ENCODE assay signal across 10 mouse cellular contexts in the genomic region with DNA sequence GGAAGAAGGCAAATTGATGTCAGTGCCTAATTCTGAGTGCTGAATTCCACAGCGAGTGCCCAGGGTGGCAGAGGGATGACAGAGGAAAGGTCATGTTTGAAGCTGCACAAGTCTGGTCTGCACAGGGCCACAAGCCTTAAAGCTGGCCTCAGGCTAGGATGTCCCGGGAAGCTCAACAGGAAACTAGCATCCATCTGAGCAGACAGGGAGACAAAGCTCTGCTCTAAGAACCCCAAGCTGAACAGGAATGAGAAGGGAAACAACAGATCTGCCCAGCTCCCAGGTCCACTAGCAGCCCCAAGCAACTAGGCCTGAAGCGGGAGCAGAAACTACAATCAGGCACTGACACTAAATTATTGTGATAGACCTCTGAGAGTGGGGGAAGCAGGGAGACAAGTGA. TPM values are rescaled to one million over a fixed set of nuclear protein-coding genes. Genes with fewer than 3 reads are reported as not detected.
DNase-seq lines count a peak whose midpoint lies in the region; ATAC-seq and TF ChIP-seq lines count a peak whose summit lies in the region.
"Had no signal": no experiment of that assay in that cellular context is flagged by ENCODE, and none has a peak within 500 bp of the region (broad histone marks: within the 10 kb centered on the region; RNA-seq: fewer than 3 reads in every experiment).

No protein-coding gene starts in this region.

- DNase-seq in heart, adult 8-10 months (ENCODE audit: low spot score) = no peak
- DNase-seq in embryo, embryonic 11 days = peak; percentile 22
- peak; percentile 25 for DNase-seq in hindbrain, embryonic 10.5 days (ENCODE audit: low spot score)
- DNase-seq in thymus, adult 2 months = no peak
- DNase-seq in kidney, postnatal 10 days = no peak
- no peak for DNase-seq in urinary bladder, adult 2 months (ENCODE audit: low spot score)
- DNase-seq: cerebellum, adult 9-10 months; right cerebral cortex, postnatal 25 days had no signal

- peaks cover 12% of the 10 kb centered on the region for H3K4me1 ChIP-seq in heart, embryonic 11.5 days (ENCODE audit: control insufficient read depth, insufficient read depth, low read length)
- H3K4me1 ChIP-seq in hindbrain, embryonic 10.5 days (replicated peaks) = peaks cover 42% of the 10 kb centered on the region
- H3K4me1 ChIP-seq in midbrain, embryonic 15.5 days = peaks cover 46% of the 10 kb centered on the region
- H3K4me1 ChIP-seq in thymus, adult 2 months (replicated peaks; ENCODE audit: control insufficient read depth, insufficient read depth, low read length) = peaks cover 5% of the 10 kb centered on the region

- ATAC-seq in heart, embryonic 11.5 days (replicated peaks; ENCODE audit: insufficient number of reproducible peaks, low FRiP score, low TSS enrichment) = no peak
- ATAC-seq in midbrain, embryonic 15.5 days (replicated peaks) = no peak

- no peak for TF ChIP-seq CTCF in thymus, adult 2 months (IDR thresholded peaks at IDR 0.05; ENCODE audit: borderline replicate concordance, control insufficient read depth, extremely low read depth, insufficient read depth, low read length, poor library complexity)

- WGBS in heart, embryonic 11.5 days (ENCODE audit: insufficient replicate concordance) = 27% methylated on average over 3 of the region's 3 CpGs
- 49% methylated on average over 3 of the region's 3 CpGs for WGBS in hindbrain, embryonic 10.5 days
- WGBS in midbrain, embryonic 15.5 days = 44% methylated on average over 3 of the region's 3 CpGs
- WGBS in thymus, adult 2 months = 98% methylated on average over 3 of the region's 3 CpGs

- H3K4me2 ChIP-seq in heart, embryonic 11.5 days = peak overlapping the region; percentile 72
- H3K4me2 ChIP-seq in midbrain, embryonic 15.5 days = peak overlapping the region; percentile 99

- TF ChIP-seq POLR2A in thymus, adult 2 months (IDR thresholded peaks at IDR 0.05; ENCODE audit: control insufficient read depth, extremely low read depth, insufficient read depth, low read length, poor library complexity) = no peak

- H3K27ac ChIP-seq in heart, embryonic 11.5 days (ENCODE audit: low read depth, low read length) = peak overlapping the region; percentile 86
- H3K27ac ChIP-seq in hindbrain, embryonic 10.5 days = peak overlapping the region; percentile 95; the same call in 1 of the 2 replicates
- H3K27ac ChIP-seq in midbrain, embryonic 15.5 days = 0 out of 2 replicates have a peak overlapping the region, but pooled peaks have one; percentile 77
- H3K27ac ChIP-seq in thymus, adult 2 months (ENCODE audit: control insufficient read depth, insufficient read depth, low read length) = no peak overlapping the region

- no peaks in the 10 kb centered on the region for H3K9me3 ChIP-seq in heart, embryonic 11.5 days (replicated peaks; ENCODE audit: control insufficient read depth, low read length)
- no peaks in the 10 kb centered on the region for H3K9me3 ChIP-seq in hindbrain, embryonic 10.5 days
- no peaks in the 10 kb centered on the region for H3K9me3 ChIP-seq in midbrain, embryonic 15.5 days

- no peaks in the 10 kb centered on the region for H3K27me3 ChIP-seq in heart, embryonic 11.5 days (ENCODE audit: control insufficient read depth, insufficient read depth, low read length)
- H3K27me3 ChIP-seq in hindbrain, embryonic 10.5 days (ENCODE audit: insufficient read depth, poor library complexity, severe bottlenecking) = peaks cover 26% of the 10 kb centered on the region
- peaks cover 13% of the 10 kb centered on the region for H3K27me3 ChIP-seq in midbrain, embryonic 15.5 days (replicated peaks)
- H3K27me3 ChIP-seq in thymus, adult 2 months (ENCODE audit: control insufficient read depth, insufficient read depth, low read length) = peaks cover 29% of the 10 kb centered on the region

- no peaks in the 10 kb centered on the region for H3K36me3 ChIP-seq in heart, embryonic 11.5 days (ENCODE audit: control insufficient read depth, insufficient read depth, low read length)
- no peaks in the 10 kb centered on the region for H3K36me3 ChIP-seq in hindbrain, embryonic 10.5 days
- H3K36me3 ChIP-seq in midbrain, embryonic 15.5 days (replicated peaks) = no peaks in the 10 kb centered on the region
- H3K36me3 ChIP-seq in thymus, adult 2 months (ENCODE audit: control insufficient read depth, insufficient read depth, low read length) = no peaks in the 10 kb centered on the region

- H3K4me3 ChIP-seq in heart, embryonic 11.5 days (ENCODE audit: low read depth, low read length) = peak overlapping the region; percentile 70
- H3K4me3 ChIP-seq in hindbrain, embryonic 10.5 days = peak overlapping the region; percentile 67
- H3K4me3 ChIP-seq in midbrain, embryonic 15.5 days = peak overlapping the region; percentile 54; the same call in 1 of the 2 replicates
- H3K4me3 ChIP-seq in thymus, adult 2 months (ENCODE audit: control insufficient read depth, insufficient read depth, low read length) = no peak overlapping the region

- H3K9ac ChIP-seq in heart, embryonic 11.5 days (ENCODE audit: low read depth, low read length) = peak overlapping the region; percentile 74
- no peak overlapping the region for H3K9ac ChIP-seq in midbrain, embryonic 15.5 days

RNA-seq across cellular contexts. Expression of a gene that starts 8.6 kb away (rescaled TPM):
- 33.2 and 45.1 TPM in 2 replicates for polyA plus RNA-seq in heart, embryonic 11.5 days (2014; fragmentation: Nextera tagmentation; extraction: Ambion mirVana)
- 10 to 100 TPM; 21.3 to 32.2 (median 26.4) TPM for total RNA-seq in heart, adult 8-10 months (2022)
- polyA plus RNA-seq in hindbrain, embryonic 10.5 days (2016; fragmentation: Nextera tagmentation; extraction: Ambion mirVana) = 20.3 and 22.5 TPM in 2 replicates
- polyA plus RNA-seq in midbrain, embryonic 15.5 days (2015; fragmentation: Nextera tagmentation; extraction: Ambion mirVana) = 51.7 and 51.8 TPM in 2 replicates
- 1.1 and 2.1 TPM in 2 replicates for polyA plus RNA-seq in thymus, adult 2 months (2012; rRNA removed)
- polyA plus RNA-seq in urinary bladder, adult 2 months (2012; rRNA removed) = 3.5 and 3.8 TPM in 2 replicates

RNA-seq across cellular contexts. Expression of a gene that starts 9.2 kb away (rescaled TPM):
- 191 and 215 TPM in 2 replicates for polyA plus RNA-seq in heart, embryonic 11.5 days (2014; fragmentation: Nextera tagmentation; extraction: Ambion mirVana)
- total RNA-seq in heart, adult 8-10 months (2022) = 10 to 100 TPM; 46.4 to 58.6 (median 54.4) TPM
- 326 and 353 TPM in 2 replicates for polyA plus RNA-seq in hindbrain, embryonic 10.5 days (2016; fragmentation: Nextera tagmentation; extraction: Ambion mirVana)
- polyA plus RNA-seq in midbrain, embryonic 15.5 days (2015; fragmentation: Nextera tagmentation; extraction: Ambion mirVana) = 313 and 320 TPM in 2 replicates
- polyA plus RNA-seq in thymus, adult 2 months (2012; rRNA removed) = 58.5 and 61.4 TPM in 2 replicates
- 100 and 101 TPM in 2 replicates for polyA plus RNA-seq in urinary bladder, adult 2 months (2012; rRNA removed)

RNA-seq across cellular contexts. Expression of a gene that starts 54.4 kb away (rescaled TPM):
- 0.76 TPM in 1 of 2 replicates, not detected in the other for polyA plus RNA-seq in heart, embryonic 11.5 days (2014; fragmentation: Nextera tagmentation; extraction: Ambion mirVana)
- 1 to 10 TPM in 2 of 4 experiments, under 1 TPM in 2; 0.57 to 1.3 (median 0.98) TPM for total RNA-seq in heart, adult 8-10 months (2022)
- polyA plus RNA-seq in hindbrain, embryonic 10.5 days (2016; fragmentation: Nextera tagmentation; extraction: Ambion mirVana) = 0.71 and 0.90 TPM in 2 replicates
- 1.0 and 1.3 TPM in 2 replicates for polyA plus RNA-seq in midbrain, embryonic 15.5 days (2015; fragmentation: Nextera tagmentation; extraction: Ambion mirVana)
- 1.1 and 1.5 TPM in 2 replicates for polyA plus RNA-seq in thymus, adult 2 months (2012; rRNA removed)
- polyA plus RNA-seq in urinary bladder, adult 2 months (2012; rRNA removed) = 1.0 and 1.3 TPM in 2 replicates

Comparison
In these comparisons a context has a peak if more than half of its experiments do, and no peak if none do; other contexts are left out.
1. DNase-seq: peak in embryo, embryonic 11 days (single experiment) and hindbrain, embryonic 10.5 days (single experiment); none in heart, adult 8-10 months (single experiment), thymus, adult 2 months (single experiment), kidney, postnatal 10 days (single experiment) and urinary bladder, adult 2 months (single experiment).